23 mouse cellular contexts compared by ENCODE assay signal in the genomic region with DNA sequence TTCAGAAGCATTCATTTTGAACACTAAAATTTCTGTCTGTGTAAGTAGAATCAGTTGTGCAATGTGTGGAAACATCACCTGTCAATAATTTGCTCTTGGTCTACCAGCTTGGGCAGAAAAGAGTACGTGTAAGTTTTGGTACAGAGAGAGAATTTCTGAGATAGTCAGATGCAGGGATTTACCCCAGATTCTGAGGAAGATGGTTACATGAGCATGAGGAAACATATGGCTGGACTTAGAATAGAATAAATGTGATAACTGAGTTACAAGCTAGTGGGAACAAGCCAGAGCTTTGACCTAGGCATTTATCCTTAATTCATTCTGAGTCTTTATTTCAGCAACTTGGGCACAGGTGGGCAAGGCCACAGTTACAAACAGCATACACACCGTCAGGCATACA.
DNase-seq lines count a peak whose midpoint lies in the region; ATAC-seq lines count a peak whose summit lies in the region.
"Had no signal": no experiment of that assay in that cellular context is flagged by ENCODE, and none has a peak within 500 bp of the region (broad histone marks: within the 10 kb centered on the region; RNA-seq: fewer than 3 reads in every experiment).

No protein-coding gene starts in this region.

- WGBS in limb, embryonic 10.5 days: 94% methylated on average over 2 of the region's 2 CpGs

- H3K9me3 ChIP-seq in limb, embryonic 10.5 days (replicated peaks): no peaks in the 10 kb centered on the region

- H3K27me3 ChIP-seq in limb, embryonic 10.5 days (ENCODE audit: low read depth, poor library complexity, severe bottlenecking): no peaks in the 10 kb centered on the region
- H3K27me3 ChIP-seq: CH12.LX had no signal

- no peaks in the 10 kb centered on the region for H3K36me3 ChIP-seq in limb, embryonic 10.5 days
- H3K36me3 ChIP-seq: G1E had no signal

- no peaks in the 10 kb centered on the region for H3K4me1 ChIP-seq in limb, embryonic 10.5 days

- no peak overlapping the region for H3K4me3 ChIP-seq in limb, embryonic 10.5 days

- DNase-seq in frontal cortex, postnatal 25 days (ENCODE audit: low spot score in 2 of 2): no peak
- peak; percentile 0 for DNase-seq in right cerebral cortex, adult 18-20 months
- DNase-seq in right cerebral cortex, postnatal 25 days: no peak
- DNase-seq in brain, adult 2 months (ENCODE audit: low read depth, low spot score): peak; percentile 24
- peak; percentile 10 for DNase-seq in telencephalon, adult 2 months (ENCODE audit: low read depth, low spot score)
- DNase-seq in limb, embryonic 10.5 days (ENCODE audit: low spot score): no peak
- DNase-seq in heart, postnatal 14 days: no peak
- DNase-seq: adrenal gland, adult 2 months; adrenal gland, adult 8-10 months; adrenal gland, postnatal 10 days; adrenal gland, postnatal 14 days; adrenal gland, postnatal 25 days; adrenal gland, postnatal 36 days; B cell, adult 2 months; cerebellum, adult 11 months; cerebellum, adult 11-12 months; cerebellum, adult 18-20 months had no signal

- ATAC-seq in frontal cortex, adult (ENCODE audit: low TSS enrichment): peak; percentile 99
- ATAC-seq: activated CD4-positive, CD25-positive, alpha-beta regulatory T cell, adult 4 months; CD4-positive, CD25-positive, alpha-beta regulatory T cell, adult 4 months; Patski had no signal

- intact Hi-C loops in heart, postnatal 14 days (cut with DNase I): no loop called here

- H3K27ac ChIP-seq in limb, embryonic 10.5 days: no peak overlapping the region

Comparison
In these comparisons a context has a peak if more than half of its experiments do, and no peak if none do; other contexts are left out.
1. DNase-seq: peak in right cerebral cortex, adult 18-20 months (single experiment), brain, adult 2 months (single experiment) and telencephalon, adult 2 months (single experiment); none in frontal cortex, postnatal 25 days (0 of 2), right cerebral cortex, postnatal 25 days (single experiment), limb, embryonic 10.5 days (single experiment) and heart, postnatal 14 days (0 of 2).